ENCODE assay signal across 15 mouse cellular contexts in genomic region chr4:130181886-130182285, GRCm38 (mm10). TPM values are rescaled to one million over a fixed set of nuclear protein-coding genes. Genes with fewer than 3 reads are reported as not detected.
A peak's percentile ranks its signal among the peaks of the same experiment; 100 is the strongest.
DNase-seq lines count a peak whose midpoint lies in the region; ATAC-seq lines count a peak whose summit lies in the region.
"Had no signal": no experiment of that assay in that cellular context is flagged by ENCODE, and none has a peak within 500 bp of the region (broad histone marks: within the 10 kb centered on the region; RNA-seq: fewer than 3 reads in every experiment).

No protein-coding gene starts in this region.

- H3K4me2 ChIP-seq in embryonic facial prominence, embryonic 14.5 days (ENCODE audit: low read depth, low read length), result no peak overlapping the region
- H3K4me2 ChIP-seq: hindbrain, embryonic 15.5 days; limb, embryonic 12.5 days had no signal

- intact Hi-C loops in left cerebral cortex, postnatal 25 days (cut with DNase I), result no loop called here

- H3K9ac ChIP-seq in embryonic facial prominence, embryonic 14.5 days (ENCODE audit: low read depth, low read length), result 0 out of 2 replicates have a peak overlapping the region, but pooled peaks have one; percentile 6
- H3K9ac ChIP-seq: hindbrain, embryonic 15.5 days; limb, embryonic 12.5 days had no signal

- H3K36me3 ChIP-seq in embryonic facial prominence, embryonic 14.5 days (ENCODE audit: control insufficient read depth, insufficient read depth, low read length), result no peaks in the 10 kb centered on the region
- H3K36me3 ChIP-seq in embryonic facial prominence, embryonic 10.5 days (replicated peaks), result no peaks in the 10 kb centered on the region
- H3K36me3 ChIP-seq: hindbrain, embryonic 15.5 days; limb, embryonic 12.5 days had no signal

- H3K4me3 ChIP-seq in embryonic facial prominence, embryonic 14.5 days (ENCODE audit: low read depth, low read length), result no peak overlapping the region
- no peak overlapping the region for H3K4me3 ChIP-seq in embryonic facial prominence, embryonic 10.5 days
- H3K4me3 ChIP-seq: hindbrain, embryonic 15.5 days; limb, embryonic 12.5 days had no signal

- 61% methylated on average over 4 of the region's 4 CpGs for WGBS in embryonic facial prominence, embryonic 14.5 days
- WGBS in embryonic facial prominence, embryonic 10.5 days, result 84% methylated on average over 4 of the region's 4 CpGs

- no peaks in the 10 kb centered on the region for H3K9me3 ChIP-seq in embryonic facial prominence, embryonic 14.5 days (ENCODE audit: control insufficient read depth, low read length)
- H3K9me3 ChIP-seq in embryonic facial prominence, embryonic 10.5 days, result no peaks in the 10 kb centered on the region
- H3K9me3 ChIP-seq: hindbrain, embryonic 15.5 days; limb, embryonic 12.5 days had no signal

- H3K27me3 ChIP-seq in embryonic facial prominence, embryonic 14.5 days (replicated peaks; ENCODE audit: control insufficient read depth, insufficient read depth, low read length), result no peaks in the 10 kb centered on the region
- peaks cover 14% of the 10 kb centered on the region; the same call in 1 of the 2 replicates for H3K27me3 ChIP-seq in embryonic facial prominence, embryonic 10.5 days (replicated peaks; ENCODE audit: low read depth, poor library complexity, severe bottlenecking)
- H3K27me3 ChIP-seq: limb, embryonic 12.5 days had no signal

- H3K4me1 ChIP-seq in embryonic facial prominence, embryonic 14.5 days (ENCODE audit: control insufficient read depth, insufficient read depth, low read length), result peaks cover 3% of the 10 kb centered on the region; the same call in 1 of the 2 replicates
- H3K4me1 ChIP-seq in embryonic facial prominence, embryonic 10.5 days, result peaks cover 29% of the 10 kb centered on the region
- H3K4me1 ChIP-seq: hindbrain, embryonic 15.5 days had no signal

- no peak for ATAC-seq in embryonic facial prominence, embryonic 14.5 days (ENCODE audit: low read depth)

- H3K27ac ChIP-seq in embryonic facial prominence, embryonic 14.5 days (replicated peaks; ENCODE audit: low read depth, low read length), result no peak overlapping the region
- no peak overlapping the region for H3K27ac ChIP-seq in embryonic facial prominence, embryonic 10.5 days (replicated peaks)
- H3K27ac ChIP-seq: hindbrain, embryonic 15.5 days; limb, embryonic 12.5 days had no signal

- no peak for DNase-seq in embryonic facial prominence, embryonic 14.5 days (ENCODE audit: low spot score)
- DNase-seq in embryonic facial prominence, embryonic 10.5 days (ENCODE audit: low spot score), result no peak
- peak; percentile 22 for DNase-seq in urinary bladder, postnatal 14 days (ENCODE audit: low spot score)
- no peak for DNase-seq in urinary bladder, adult 2 months (ENCODE audit: low spot score)
- peak; percentile 61 to 65 for DNase-seq in kidney, postnatal 25 days
- DNase-seq in lung, postnatal 4 days, result peak; percentile 76 to 80
- no peak for DNase-seq in left cerebral cortex, postnatal 25 days (ENCODE audit: low spot score in 2 of 2)
- DNase-seq in thymus, postnatal 0 days (ENCODE audit: low spot score), result no peak
- DNase-seq: cerebellum, adult 11 months had no signal

RNA-seq across cellular contexts. Expression of gene Tinagl1, which starts 7.0 kb away (rescaled TPM):
- polyA plus RNA-seq in embryonic facial prominence, embryonic 14.5 days (2014; fragmentation: Nextera tagmentation; extraction: Ambion mirVana), result 21.8 and 23.9 TPM in 2 replicates
- 10.7 and 12.3 TPM in 2 replicates for polyA plus RNA-seq in embryonic facial prominence, embryonic 10.5 days (2016; fragmentation: Nextera tagmentation; extraction: Ambion mirVana)
- 514 and 535 TPM in 2 replicates for polyA plus RNA-seq in urinary bladder, adult 2 months (2012; rRNA removed)
- total RNA-seq in left cerebral cortex, postnatal 25 days (2021), result 1 to 10 TPM; 8.0 to 9.2 TPM
- polyA plus RNA-seq in thymus, postnatal 0 days (2015; fragmentation: Nextera tagmentation; extraction: Ambion mirVana), result 47.3 and 52.2 TPM in 2 replicates

RNA-seq across cellular contexts. Expression of gene Gm853, which starts 40.3 kb away (rescaled TPM):
- not detected in 2 replicates for polyA plus RNA-seq in embryonic facial prominence, embryonic 14.5 days (2014; fragmentation: Nextera tagmentation; extraction: Ambion mirVana)
- not detected in 2 replicates for polyA plus RNA-seq in embryonic facial prominence, embryonic 10.5 days (2016; fragmentation: Nextera tagmentation; extraction: Ambion mirVana)
- polyA plus RNA-seq in urinary bladder, adult 2 months (2012; rRNA removed), result not detected in 2 replicates
- total RNA-seq in left cerebral cortex, postnatal 25 days (2021), result under 1 TPM in 1 of 2 experiments, not detected in 1; 0.16 TPM
- polyA plus RNA-seq in thymus, postnatal 0 days (2015; fragmentation: Nextera tagmentation; extraction: Ambion mirVana), result 0.05 TPM in 1 of 2 replicates, not detected in the other
- polyA plus RNA-seq: cortical plate, adult 2 months; gonadal fat pad, adult 2 months; limb, embryonic 12.5 days; midbrain, postnatal 0 days; neural tube, embryonic 14.5 days had no signal

RNA-seq across cellular contexts. Expression of gene Hcrtr1, which starts 42.7 kb away (rescaled TPM):
- polyA plus RNA-seq in embryonic facial prominence, embryonic 14.5 days (2014; fragmentation: Nextera tagmentation; extraction: Ambion mirVana), result 0.19 and 0.30 TPM in 2 replicates
- polyA plus RNA-seq in embryonic facial prominence, embryonic 10.5 days (2016; fragmentation: Nextera tagmentation; extraction: Ambion mirVana), result 0.21 and 0.41 TPM in 2 replicates
- 18.8 and 20.0 TPM in 2 replicates for polyA plus RNA-seq in urinary bladder, adult 2 months (2012; rRNA removed)
- total RNA-seq in left cerebral cortex, postnatal 25 days (2021), result 1 to 10 TPM; 2.2 to 2.7 TPM
- polyA plus RNA-seq in thymus, postnatal 0 days (2015; fragmentation: Nextera tagmentation; extraction: Ambion mirVana), result 0.28 and 0.34 TPM in 2 replicates
- polyA plus RNA-seq: limb, embryonic 12.5 days had no signal

Comparison
In these comparisons a context has a peak if more than half of its experiments do, and no peak if none do; other contexts are left out.
1. DNase-seq: peak in urinary bladder, postnatal 14 days (single experiment), kidney, postnatal 25 days (2 of 2) and lung, postnatal 4 days (2 of 2); none in embryonic facial prominence, embryonic 14.5 days (single experiment), embryonic facial prominence, embryonic 10.5 days (single experiment), urinary bladder, adult 2 months (single experiment), left cerebral cortex, postnatal 25 days (0 of 2) and thymus, postnatal 0 days (single experiment).
2. RNA of gene Hcrtr1, which starts 42.7 kb away (polyA plus RNA-seq): 18.8 to 20.0 TPM in urinary bladder, adult 2 months; 0.28 to 0.34 TPM in thymus, postnatal 0 days, 0.21 to 0.41 TPM in embryonic facial prominence, embryonic 10.5 days and 0.19 to 0.30 TPM in embryonic facial prominence, embryonic 14.5 days; every median in the first group is over 10 times any median in the second.